Mouse (Mus musculus) liver, adult 2 months (tissue): Measurements from ENCODE around the gene Cd200. TPM values are rescaled to one million over a fixed set of nuclear protein-coding genes. Genes with fewer than 3 reads are reported as not detected.

Experiments
- DNase-seq: peaks from one replicate; pipeline ENCODE4 v3.0.0-alpha.2; 2011; ENCODE audit warnings: low read depth, low spot score; ENCODE audit errors: extremely low read depth
- H3K27ac ChIP-seq: fragments of 200-500 bp; replicated peaks from 2 replicates; pipeline ENCODE4 v1.5.1; 2012; ENCODE audit warnings: low read depth, mild to moderate bottlenecking, control low read depth, inconsistent platforms, low read length; ENCODE audit not compliant: insufficient read depth
- H3K27me3 ChIP-seq: fragments of 200-500 bp; 2 replicates; pipeline ENCODE4 v1.6.1; 2012; ENCODE audit warnings: mild to moderate bottlenecking, moderate library complexity, low read length, inconsistent platforms; ENCODE audit not compliant: control insufficient read depth, insufficient read depth
- H3K36me3 ChIP-seq: fragments of 200-500 bp; 2 replicates; pipeline ENCODE4 v1.6.1; 2012; ENCODE audit warnings: low read length, inconsistent platforms; ENCODE audit not compliant: control insufficient read depth, insufficient read depth
- H3K4me1 ChIP-seq: fragments of 200-500 bp; 2 replicates; pipeline ENCODE4 v1.6.1; 2011; ENCODE audit warnings: low read length; ENCODE audit not compliant: control insufficient read depth, insufficient read depth
- H3K4me3 ChIP-seq: fragments of 200-500 bp; 2 replicates; pipeline ENCODE4 v1.5.1; 2011; ENCODE audit warnings: low read depth, mild to moderate bottlenecking, control low read depth, low read length, moderate library complexity; ENCODE audit not compliant: insufficient read depth
- H3K79me2 ChIP-seq: fragments of 200-500 bp; 2 replicates; pipeline ENCODE4 v1.6.1; 2012; ENCODE audit warnings: inconsistent platforms, mild to moderate bottlenecking, low read length, moderate library complexity; ENCODE audit not compliant: control insufficient read depth, insufficient read depth
- H3K9ac ChIP-seq: fragments of 200-500 bp; 2 replicates; pipeline ENCODE4 v1.6.1; 2012; ENCODE audit warnings: low read depth, mild to moderate bottlenecking, control low read depth, inconsistent platforms, low read length
- CTCF ChIP-seq: fragments of 200-500 bp; IDR thresholded peaks from 2 replicates; pipeline ENCODE4 v1.5.1; 2011; ENCODE audit warnings: low read depth, low read length, control low read depth
- POLR2A ChIP-seq: fragments of 200-500 bp; IDR thresholded peaks from 2 replicates; pipeline ENCODE4 v1.6.1; 2011; ENCODE audit warnings: low read length, control low read depth; ENCODE audit not compliant: insufficient read depth; ENCODE audit errors: extremely low read depth
- WGBS: fragments of 180-500 bp; shearing (Covaris S2); methylation state at CpG from one replicate; pipeline ENCODE4 v1.1.7; 2018; 5-methylcytosine and 5-hydroxymethylcytosine counted together
- polyA plus RNA-seq: library from polyadenylated mRNA; depleted of rRNA; stranded (reverse); fragments of >200 nt; gene quantifications from 2 replicates; pipeline ENCODE4 v1.2.3, GENCODE M21; 2012
- total RNA-seq: library from RNA; depleted of rRNA; stranded (reverse); fragments of >200 nt; gene quantifications from 2 replicates; pipeline ENCODE4 v1.2.3, GENCODE M21; 2014

The Cd200 gene
- total and polyA plus RNA-seq, 2 experiments = 0.86 to 1.0 TPM

GRCm38 (mm10) chr16:45375506-45376225 lies 33.2 kb downstream of the Cd200 start:
- H3K27ac ChIP-seq = no peak overlapping the region
- H3K9ac ChIP-seq = no peak overlapping the region
- 62% methylated on average over 2 of the region's 2 CpGs for WGBS
- H3K36me3 ChIP-seq = no peaks in the 10 kb centered on the region
- H3K4me1 ChIP-seq = no peaks in the 10 kb centered on the region
- DNase-seq = no peak
- H3K79me2 ChIP-seq = no peaks in the 10 kb centered on the region
- no peak for TF ChIP-seq CTCF
- TF ChIP-seq POLR2A = no peak
- no peaks in the 10 kb centered on the region for H3K27me3 ChIP-seq
- no peak overlapping the region for H3K4me3 ChIP-seq

DNA sequence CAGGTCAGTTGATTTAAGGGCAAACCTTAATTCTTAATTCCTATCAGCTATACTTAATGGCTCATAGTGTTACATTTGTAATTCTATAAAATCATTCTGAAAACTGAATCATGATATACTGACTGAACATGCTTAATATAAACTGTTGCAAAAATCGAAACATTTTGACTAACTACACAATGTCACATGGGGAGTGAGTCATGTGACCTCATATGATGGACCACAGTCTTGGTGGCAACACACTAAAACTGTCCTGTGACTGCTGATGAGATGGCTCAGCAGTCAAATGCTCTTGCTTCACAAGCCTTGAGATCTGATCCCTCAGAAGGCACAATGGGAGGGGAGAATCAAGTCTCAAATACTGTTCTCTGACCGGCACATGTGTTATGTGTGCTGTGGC lies 34.8 kb downstream of the Cd200 start:
- 81% methylated on average over 2 of the region's 2 CpGs for WGBS
- no peaks in the 10 kb centered on the region for H3K27me3 ChIP-seq

GRCm38 (mm10) chr16:45371076-45371475 lies 37.8 kb downstream of the Cd200 start:
- DNase-seq = no peak
- no peaks in the 10 kb centered on the region for H3K27me3 ChIP-seq
- H3K79me2 ChIP-seq = no peaks in the 10 kb centered on the region
- WGBS = 81% methylated on average over 1 of the region's 1 CpGs
- no peak overlapping the region for H3K4me3 ChIP-seq
- TF ChIP-seq POLR2A = no peak
- no peak for TF ChIP-seq CTCF
- no peaks in the 10 kb centered on the region for H3K36me3 ChIP-seq
- H3K27ac ChIP-seq = no peak overlapping the region
- no peaks in the 10 kb centered on the region for H3K4me1 ChIP-seq
- H3K9ac ChIP-seq = no peak overlapping the region

More for the DNA sequence above, 34.8 kb downstream of the Cd200 start:
- no peak overlapping the region for H3K27ac ChIP-seq
- no peaks in the 10 kb centered on the region for H3K4me1 ChIP-seq
- H3K36me3 ChIP-seq = no peaks in the 10 kb centered on the region
- DNase-seq = no peak
- no peak for TF ChIP-seq POLR2A
- TF ChIP-seq CTCF = no peak
- no peak overlapping the region for H3K9ac ChIP-seq
- H3K4me3 ChIP-seq = no peak overlapping the region
- H3K79me2 ChIP-seq = no peaks in the 10 kb centered on the region

- no peak for DNase-seq
- no peaks in the 10 kb centered on the region for H3K27me3 ChIP-seq
Measured at GRCm38 (mm10) chr16:45369285-45369965, 39.4 kb downstream of the Cd200 start.

GRCm38 (mm10) chr16:45366111-45366510 lies 42.7 kb downstream of the Cd200 start:
- Histone ChIP-seq H3K9ac (no peak overlapping the region), H3K27ac (no peak overlapping the region), H3K36me3 (no peaks in the 10 kb centered on the region), H3K4me3 (no peak overlapping the region), H3K4me1 (peaks cover 2% of the 10 kb centered on the region; the same call in 1 of the 2 replicates), H3K27me3 (no peaks in the 10 kb centered on the region), H3K79me2 (no peaks in the 10 kb centered on the region)
- TF ChIP-seq POLR2A (no peak), CTCF (no peak)
- 81% methylated on average over 7 of the region's 7 CpGs for WGBS
- DNase-seq = no peak

More at GRCm38 (mm10) chr16:45369285-45369965, 39.4 kb downstream of the Cd200 start:
- 72% methylated on average over 4 of the region's 4 CpGs for WGBS
- Histone ChIP-seq H3K79me2 (no peaks in the 10 kb centered on the region), H3K4me3 (no peak overlapping the region), H3K36me3 (no peaks in the 10 kb centered on the region), H3K4me1 (peaks cover 2% of the 10 kb centered on the region; the same call in 1 of the 2 replicates), H3K9ac (no peak overlapping the region), H3K27ac (no peak overlapping the region)
- TF ChIP-seq CTCF = no peak
- TF ChIP-seq POLR2A = no peak
